Mouse (Mus musculus) induced T-regulatory cell, adult 2 months (primary cell): Measurements from ENCODE around the gene Csrnp1.
A peak's percentile ranks its signal among the peaks of the same experiment; 100 is the strongest.

Source experiments
- DNase-seq: peaks from one replicate; pipeline ENCODE4 v3.0.0-alpha.2; 2012; ENCODE audit warnings: low read depth

Csrnp1 gene

GRCm38 (mm10) chr9:120002893-120003292, 18.4 kb upstream of the Csrnp1 start:
- DNase-seq, result no peak

- peak; percentile 93 for DNase-seq
Measured at GRCm38 (mm10) chr9:120001945-120002725, 17.7 kb upstream of the Csrnp1 start.

DNA sequence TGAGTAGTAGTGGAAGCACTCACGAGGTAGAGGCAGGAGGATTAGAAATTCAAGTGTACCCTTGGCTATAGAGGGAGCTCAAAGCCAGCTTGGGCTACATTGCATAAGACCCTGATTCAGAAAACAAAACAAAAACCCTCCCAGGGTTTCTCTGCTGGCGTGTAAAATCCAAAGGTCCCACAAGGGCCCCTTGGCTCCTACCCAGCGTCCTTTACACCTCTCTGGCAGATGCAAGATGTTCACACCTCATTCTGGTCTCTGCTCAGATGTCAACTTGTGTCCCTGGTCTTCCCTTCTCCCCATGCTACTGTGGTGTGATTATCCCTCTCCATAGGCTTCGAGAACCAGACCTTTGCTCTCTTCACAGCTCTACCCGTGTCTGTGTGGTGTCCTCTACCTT, 16.3 kb upstream of the Csrnp1 start:
- DNase-seq, result no peak

DNA sequence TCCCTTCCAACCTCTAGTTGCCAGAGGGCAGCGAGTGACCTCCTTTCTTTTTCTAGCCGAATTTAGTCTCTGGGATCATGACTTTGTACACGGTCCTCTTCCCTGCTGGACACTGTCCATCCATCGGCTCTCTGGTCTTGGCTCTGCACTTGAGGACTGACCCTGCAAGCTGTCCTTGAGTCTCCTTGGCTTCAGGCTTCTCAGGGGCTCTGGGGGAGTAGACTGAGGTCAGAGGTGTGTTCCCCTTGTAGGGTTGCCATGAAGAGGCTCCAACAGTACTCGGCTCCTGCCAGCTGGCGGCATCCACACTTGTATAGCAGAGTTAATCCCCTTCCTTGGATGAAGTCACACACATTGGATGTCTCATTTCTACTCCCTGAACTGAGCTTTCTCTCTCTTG, 15.2 kb upstream of the Csrnp1 start:
- no peak for DNase-seq

DNA sequence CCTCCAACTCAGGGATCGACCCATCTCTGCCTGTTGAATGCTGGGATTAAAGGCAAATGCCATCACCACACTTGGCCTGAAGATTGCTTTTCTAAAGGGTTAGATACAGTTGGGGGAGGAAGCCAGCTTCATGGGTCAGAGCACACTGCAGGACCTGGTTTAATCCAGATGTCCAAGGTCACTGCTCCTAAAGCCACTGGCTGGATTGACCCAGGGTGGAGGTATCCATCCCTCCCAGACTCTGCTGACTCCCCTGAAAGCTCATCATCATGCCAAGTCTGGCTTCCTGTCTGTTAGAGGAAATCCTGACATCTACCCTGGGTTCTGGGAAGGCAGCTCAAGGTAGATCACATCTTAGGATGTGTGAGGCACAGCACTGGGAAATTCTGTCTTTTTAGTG, 14.3 kb upstream of the Csrnp1 start:
- no peak for DNase-seq

- no peak for DNase-seq
Measured at GRCm38 (mm10) chr9:119996080-119996479, 11.6 kb upstream of the Csrnp1 start.

DNA sequence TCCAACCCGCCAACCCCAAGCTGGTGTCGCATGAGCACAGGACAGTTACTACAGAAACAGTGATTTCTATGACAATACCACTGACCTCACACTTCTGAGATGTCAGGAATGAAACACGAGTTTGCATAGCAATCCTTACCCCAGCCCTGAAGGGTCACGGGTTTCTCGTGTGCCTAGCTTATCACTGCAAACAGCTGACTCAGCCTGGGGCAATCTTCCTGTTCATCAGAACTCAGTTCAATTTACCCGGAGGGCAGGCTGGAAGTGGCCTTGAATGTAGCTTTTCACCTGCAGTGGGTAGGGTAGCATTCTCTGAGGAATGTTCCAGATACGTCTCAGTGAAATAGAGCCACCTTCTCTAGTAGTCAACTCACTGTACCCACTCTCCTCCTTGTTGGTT, 9.7 kb upstream of the Csrnp1 start:
- peak; percentile 51 for DNase-seq

GRCm38 (mm10) chr9:119993092-119993844, 8.8 kb upstream of the Csrnp1 start:
- no peak for DNase-seq

- no peak for DNase-seq
Measured at GRCm38 (mm10) chr9:119991310-119991709, 6.9 kb upstream of the Csrnp1 start.

DNA sequence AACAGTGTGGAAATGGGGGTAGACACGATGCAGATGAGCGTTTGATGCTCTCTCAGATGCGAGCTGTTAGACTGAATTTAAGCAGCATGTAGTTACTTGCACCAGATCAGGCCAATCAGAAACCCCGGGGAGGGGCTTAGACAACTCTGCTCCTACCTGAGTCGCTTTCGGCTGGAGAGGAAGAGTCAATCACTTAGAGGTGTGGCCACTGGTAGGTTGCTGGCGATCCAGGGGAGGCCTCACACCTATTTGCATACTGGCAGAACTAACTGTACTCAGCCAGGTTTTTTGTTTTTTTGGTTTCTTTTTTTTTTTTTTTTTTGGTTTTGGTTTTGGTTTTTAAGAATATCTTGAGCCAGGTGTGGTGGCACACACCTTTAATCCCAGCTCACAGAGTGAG, 3.8 kb upstream of the Csrnp1 start:
- DNase-seq, result peak; percentile 94

DNA sequence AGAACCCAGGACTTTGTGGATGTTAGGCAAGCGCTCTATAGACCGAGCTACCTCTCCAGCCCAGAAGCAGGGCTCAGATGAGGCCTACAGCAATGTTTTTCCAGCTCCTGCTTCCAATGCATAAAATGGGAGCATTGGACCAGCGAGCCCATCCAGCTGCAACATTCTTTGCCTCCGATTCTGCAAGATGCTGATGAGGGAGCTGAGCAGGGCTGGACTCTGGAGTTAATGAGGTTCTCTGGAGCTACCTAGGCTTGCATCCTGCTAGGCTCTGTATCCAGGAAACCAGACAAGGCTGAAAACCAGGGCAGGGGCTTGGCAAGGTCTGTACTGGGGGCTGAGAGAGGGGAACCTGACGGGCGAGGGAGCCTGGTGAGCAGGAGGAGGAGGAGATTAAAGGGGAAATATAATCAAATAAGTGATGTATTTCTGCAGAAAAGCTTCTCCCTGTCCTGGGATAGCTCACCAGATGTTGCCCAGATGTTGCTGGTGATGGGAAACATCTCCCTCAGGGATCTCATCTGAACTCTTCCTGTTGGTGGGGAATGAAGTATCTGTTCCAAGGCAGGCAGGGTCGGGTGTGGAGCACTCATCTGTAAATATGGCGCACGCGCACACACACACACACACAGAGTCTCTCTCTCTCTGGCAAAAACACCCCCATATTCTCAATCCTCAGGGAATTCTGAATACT, 1.6 kb upstream of the Csrnp1 start:
- DNase-seq, result no peak

DNA sequence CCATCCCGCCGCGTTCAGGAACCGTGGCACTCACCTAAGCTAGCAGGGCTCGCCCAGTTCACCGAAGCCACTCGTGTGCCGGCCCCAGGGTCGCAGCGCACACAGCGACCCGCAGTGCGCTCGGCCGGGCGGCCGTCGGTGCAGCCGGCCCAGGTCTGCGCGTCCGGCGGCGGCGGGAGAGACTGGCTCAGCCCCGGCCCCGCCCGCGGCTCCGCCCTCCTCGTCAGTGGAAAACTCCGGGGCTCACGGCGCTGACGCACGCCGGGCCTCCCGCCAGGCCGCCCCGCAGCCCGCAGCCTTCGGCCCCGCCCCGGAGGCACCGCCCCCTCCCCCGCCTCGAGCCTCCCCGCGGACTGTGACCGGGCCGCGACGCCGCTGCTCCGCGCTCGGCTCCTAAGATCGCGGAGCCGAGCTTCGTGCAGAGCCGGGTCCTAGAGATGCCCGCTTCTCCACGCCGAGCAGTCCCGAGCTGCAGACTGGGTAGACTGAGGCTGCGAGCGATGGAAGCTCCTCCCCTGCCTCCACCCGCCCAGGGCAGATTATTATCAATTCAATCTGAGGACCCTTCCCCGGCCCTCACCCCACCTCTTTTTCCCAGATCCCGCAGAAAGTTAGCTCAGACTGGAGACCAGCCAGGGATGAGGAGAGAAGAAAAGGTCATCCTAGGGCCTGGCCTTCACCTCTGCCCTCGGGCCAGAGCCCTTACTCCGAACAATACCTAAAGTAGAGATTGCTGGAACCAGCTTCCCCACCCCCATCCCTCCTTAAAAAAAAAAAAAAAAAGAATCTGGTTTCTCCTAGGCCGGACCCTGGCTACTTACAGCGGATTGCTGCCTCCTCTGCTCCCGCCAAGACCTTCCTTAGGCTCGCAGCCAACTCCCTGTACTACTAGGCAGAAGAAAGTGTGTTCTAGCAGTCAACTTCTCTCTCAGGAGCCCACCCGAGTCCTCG, 598 bp downstream of the Csrnp1 start:
- peak; percentile 94 for DNase-seq

DNA sequence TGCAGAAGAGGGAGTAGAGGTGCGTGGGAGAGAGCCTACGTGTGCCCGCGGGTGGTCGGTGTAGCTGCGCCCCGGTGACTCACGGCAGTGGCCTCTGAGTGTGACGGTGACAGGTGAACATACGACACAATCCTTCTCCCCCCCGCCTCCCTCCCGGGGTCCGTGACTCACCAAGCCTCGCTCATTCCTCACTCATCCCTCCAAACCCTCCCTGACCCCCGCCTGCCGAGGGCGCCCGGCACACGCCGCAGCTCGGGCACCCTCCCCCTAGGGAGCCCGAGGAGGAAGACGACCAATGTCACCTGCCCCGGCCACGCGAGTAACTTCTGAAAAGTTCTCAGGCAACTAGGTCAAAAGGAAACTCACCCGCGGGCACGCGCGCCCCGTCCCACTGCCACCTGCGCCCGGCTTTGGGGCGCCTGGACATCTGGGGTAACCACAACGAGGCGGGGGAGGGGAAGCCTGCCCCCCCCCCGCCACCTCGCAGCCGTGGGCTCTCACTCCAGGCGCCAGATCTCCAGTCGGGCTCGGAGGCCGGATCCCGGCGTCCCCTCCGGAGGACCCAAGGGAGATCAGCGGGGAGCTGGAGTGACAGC, 1.4 kb downstream of the Csrnp1 start:
- DNase-seq, result peak; percentile 84

GRCm38 (mm10) chr9:119982241-119982811, 2.1 kb downstream of the Csrnp1 start:
- DNase-seq, result peak; percentile 94

- DNase-seq, result peak; percentile 94
Measured at GRCm38 (mm10) chr9:119981183-119982179, 3.0 kb downstream of the Csrnp1 start.

- peak; percentile 63 for DNase-seq
Measured at GRCm38 (mm10) chr9:119980770-119981182, 3.7 kb downstream of the Csrnp1 start.

DNA sequence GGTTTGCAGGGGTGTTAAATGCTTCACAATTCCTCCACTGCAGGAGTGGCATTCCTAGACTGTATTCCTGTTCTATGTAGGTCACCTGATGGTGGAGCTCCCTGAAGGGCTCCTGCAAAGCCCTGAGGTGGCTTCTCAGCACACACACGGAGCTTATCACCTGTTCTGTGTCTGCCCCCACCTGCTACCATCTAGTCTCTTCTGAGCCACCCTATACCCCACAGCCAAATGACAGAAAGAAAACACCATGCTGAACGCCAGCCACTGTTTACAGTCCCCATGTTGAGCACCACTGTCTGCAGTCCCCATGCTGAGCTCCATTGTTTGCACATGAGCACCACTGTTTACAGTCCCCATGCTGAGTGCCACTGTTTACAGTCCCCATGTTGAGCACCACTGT, 4.7 kb downstream of the Csrnp1 start:
- DNase-seq, result peak; percentile 43

GRCm38 (mm10) chr9:119978811-119979441, 5.5 kb downstream of the Csrnp1 start:
- DNase-seq, result peak; percentile 54

GRCm38 (mm10) chr9:119978151-119978810, 6.2 kb downstream of the Csrnp1 start:
- peak; percentile 81 for DNase-seq
